Mouse (Mus musculus) ES-Bruce4 (cell line): ENCODE data around the gene Ddx52.

Experiments
- CTCF ChIP-seq: IDR thresholded peaks from one replicate; pipeline ENCODE4 v1.8.1; 2011; ENCODE audit warnings: low read depth, low read length
- POLR2A ChIP-seq: IDR thresholded peaks from one replicate; pipeline ENCODE4 v1.8.1; 2011; ENCODE audit warnings: low read length; ENCODE audit not compliant: insufficient read depth

GRCm38 (mm10) chr11:83941950-83942840, at the start of gene Ddx52:
- TF ChIP-seq CTCF, result no peak
- TF ChIP-seq POLR2A, result peak; percentile 30
